Mouse (Mus musculus) hindbrain, embryonic 10.5 days (tissue): ENCODE results near the gene Igf1r. TPM values are rescaled to one million over a fixed set of nuclear protein-coding genes. Genes with fewer than 3 reads are reported as not detected.
A peak's percentile ranks its signal among the peaks of the same experiment; 100 is the strongest.

Source experiments
- DNase-seq: peaks from one replicate; pipeline ENCODE4 v3.0.0-alpha.2; 2017; ENCODE audit warnings: low spot score
- H3K27ac ChIP-seq: fragments of 300-500 bp; sonication (generic); 2 replicates; pipeline ENCODE4 v1.5.1; 2016; ENCODE audit warnings: mild to moderate bottlenecking, moderate library complexity
- H3K27me3 ChIP-seq: fragments of 300-500 bp; sonication (generic); 2 replicates; pipeline ENCODE4 v1.6.1; 2016; ENCODE audit warnings: mild to moderate bottlenecking; ENCODE audit not compliant: poor library complexity, insufficient read depth, severe bottlenecking
- H3K36me3 ChIP-seq: fragments of 300-500 bp; sonication (generic); 2 replicates; pipeline ENCODE4 v1.6.1; 2016; ENCODE audit warnings: mild to moderate bottlenecking, moderate library complexity
- H3K4me1 ChIP-seq: fragments of 300-500 bp; sonication (generic); replicated peaks from 2 replicates; pipeline ENCODE4 v1.6.1; 2016; ENCODE audit warnings: mild to moderate bottlenecking
- H3K4me3 ChIP-seq: fragments of 300-500 bp; sonication (generic); 2 replicates; pipeline ENCODE4 v1.5.1; 2016; ENCODE audit warnings: mild to moderate bottlenecking, moderate library complexity
- H3K9me3 ChIP-seq: fragments of 300-500 bp; sonication (generic); 2 replicates; pipeline ENCODE4 v1.6.1; 2016; ENCODE audit warnings: mild to moderate bottlenecking, moderate library complexity
- WGBS: fragments of 180-500 bp; shearing (Covaris S2); methylation state at CpG from one replicate; pipeline ENCODE4 v1.1.7; 2016; 5-methylcytosine and 5-hydroxymethylcytosine counted together
- polyA plus RNA-seq: library from polyadenylated mRNA; unstranded; fragments of >200 nt; fragmentation: Nextera tagmentation; extraction: Ambion mirVana; gene quantifications from 2 replicates; pipeline ENCODE4 v1.2.1, GENCODE M21; 2016

Igf1r gene
- polyA plus RNA-seq, 1 experiment from 2014 or later, result 24.9 TPM

- Histone ChIP-seq H3K4me1 (0 out of 2 replicates have a peak, but pooled peaks cover 2% of the 10 kb centered on the region), H3K27me3 (no peaks in the 10 kb centered on the region), H3K4me3 (no peak overlapping the region), H3K36me3 (0 out of 2 replicates have a peak, but pooled peaks cover 5% of the 10 kb centered on the region), H3K9me3 (no peaks in the 10 kb centered on the region), H3K27ac (no peak overlapping the region)
- WGBS, result 87% methylated on average over 4 of the region's 4 CpGs
- DNase-seq, result no peak
Measured at GRCm38 (mm10) chr7:68047152-68047551, 94.5 kb downstream of the Igf1r start.

DNA sequence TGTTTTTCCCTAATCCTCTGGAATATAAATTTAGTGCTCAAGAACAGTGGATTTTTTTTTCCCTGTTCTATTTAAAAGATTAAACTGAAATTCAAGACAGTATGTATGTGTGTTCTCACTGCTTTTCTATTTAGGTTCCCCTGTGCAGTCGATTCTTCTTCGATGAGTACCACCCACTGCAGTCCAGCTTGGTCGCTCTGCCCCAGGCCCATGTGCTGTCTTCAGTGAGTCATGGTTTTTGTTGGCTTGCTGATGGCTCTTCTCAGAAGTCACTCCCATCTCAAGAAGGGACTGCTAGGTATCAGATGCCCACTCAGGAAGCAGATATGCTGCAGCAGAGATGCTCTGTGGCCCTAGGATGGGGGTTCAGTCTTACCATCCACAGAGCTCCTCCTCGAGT, 95.9 kb downstream of the Igf1r start:
- H3K27ac ChIP-seq, result no peak overlapping the region
- no peak for DNase-seq
- H3K27me3 ChIP-seq, result no peaks in the 10 kb centered on the region
- H3K36me3 ChIP-seq, result 0 out of 2 replicates have a peak, but pooled peaks cover 5% of the 10 kb centered on the region
- WGBS, result 90% methylated on average over 4 of the region's 4 CpGs
- H3K9me3 ChIP-seq, result no peaks in the 10 kb centered on the region
- 0 out of 2 replicates have a peak, but pooled peaks cover 9% of the 10 kb centered on the region for H3K4me1 ChIP-seq
- no peak overlapping the region for H3K4me3 ChIP-seq

DNA sequence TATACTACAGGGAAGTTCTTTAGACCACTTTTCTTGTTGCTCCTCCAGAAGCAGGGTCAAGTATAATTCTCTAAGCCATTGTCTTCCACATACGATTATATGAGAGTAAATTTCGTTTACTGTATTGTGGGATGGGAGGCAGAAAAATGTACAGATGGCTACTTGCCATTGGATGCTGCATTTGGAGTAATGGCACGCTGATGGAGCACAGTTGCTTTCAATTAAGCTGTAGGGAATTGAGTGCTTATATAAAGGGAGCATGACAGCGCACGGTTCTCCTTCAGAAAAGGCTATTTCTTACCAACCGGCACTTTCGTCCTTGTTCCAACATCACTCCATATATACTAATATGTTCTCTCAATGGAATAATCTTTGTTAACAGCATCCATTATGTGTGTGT, 96.4 kb downstream of the Igf1r start:
- 0 out of 2 replicates have a peak, but pooled peaks cover 5% of the 10 kb centered on the region for H3K36me3 ChIP-seq
- 88% methylated on average over 7 of the region's 7 CpGs for WGBS
- H3K27me3 ChIP-seq, result no peaks in the 10 kb centered on the region
- H3K27ac ChIP-seq, result no peak overlapping the region
- 0 out of 2 replicates have a peak, but pooled peaks cover 12% of the 10 kb centered on the region for H3K4me1 ChIP-seq
- DNase-seq, result no peak
- no peaks in the 10 kb centered on the region for H3K9me3 ChIP-seq
- H3K4me3 ChIP-seq, result no peak overlapping the region

GRCm38 (mm10) chr7:68053002-68053624, 100.5 kb downstream of the Igf1r start:
- Histone ChIP-seq H3K27ac (no peak overlapping the region), H3K9me3 (no peaks in the 10 kb centered on the region), H3K4me3 (no peak overlapping the region), H3K4me1 (peaks cover 21% of the 10 kb centered on the region; the same call in 1 of the 2 replicates), H3K27me3 (no peaks in the 10 kb centered on the region), H3K36me3 (0 out of 2 replicates have a peak, but pooled peaks cover 5% of the 10 kb centered on the region)
- no peak for DNase-seq
- 88% methylated on average over 10 of the region's 10 CpGs for WGBS

- Histone ChIP-seq H3K27me3 (no peaks in the 10 kb centered on the region), H3K4me1 (peaks cover 21% of the 10 kb centered on the region; the same call in 1 of the 2 replicates), H3K4me3 (no peak overlapping the region), H3K9me3 (no peaks in the 10 kb centered on the region), H3K36me3 (no peaks in the 10 kb centered on the region), H3K27ac (no peak overlapping the region)
- DNase-seq, result no peak
- 55% methylated on average over 2 of the region's 2 CpGs for WGBS
Measured at GRCm38 (mm10) chr7:68054498-68054897, 101.9 kb downstream of the Igf1r start.

GRCm38 (mm10) chr7:68054956-68055355, 102.3 kb downstream of the Igf1r start:
- no peaks in the 10 kb centered on the region for H3K27me3 ChIP-seq

DNA sequence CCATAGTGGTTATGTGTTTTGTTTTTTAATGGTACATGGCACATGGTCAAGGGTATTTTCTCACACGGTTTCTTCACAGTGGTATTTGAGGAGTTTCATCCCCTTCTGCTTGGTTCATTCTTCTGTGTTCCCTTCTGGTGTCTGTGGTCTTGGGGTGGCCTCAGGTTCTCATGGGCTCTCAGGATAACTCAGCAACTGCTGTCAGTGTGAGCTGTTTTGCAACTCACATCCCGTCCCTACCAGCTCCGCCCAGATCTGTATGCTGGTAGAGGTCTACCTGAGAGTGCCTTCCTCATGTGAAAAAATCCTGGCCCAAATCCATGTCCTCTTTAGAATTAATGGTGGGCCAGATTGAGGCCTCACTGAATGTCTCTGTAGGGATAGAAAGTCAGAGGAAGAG, 104.4 kb downstream of the Igf1r start:
- Histone ChIP-seq H3K9me3 (no peaks in the 10 kb centered on the region), H3K36me3 (no peaks in the 10 kb centered on the region), H3K27ac (no peak overlapping the region), H3K4me3 (no peak overlapping the region), H3K4me1 (peaks cover 33% of the 10 kb centered on the region), H3K27me3 (no peaks in the 10 kb centered on the region)
- 90% methylated on average over 3 of the region's 3 CpGs for WGBS
- no peak for DNase-seq

More at GRCm38 (mm10) chr7:68054956-68055355, 102.3 kb downstream of the Igf1r start:
- H3K9me3 ChIP-seq, result no peaks in the 10 kb centered on the region
- no peak overlapping the region for H3K4me3 ChIP-seq
- H3K27ac ChIP-seq, result no peak overlapping the region
- H3K36me3 ChIP-seq, result no peaks in the 10 kb centered on the region
- DNase-seq, result no peak
- H3K4me1 ChIP-seq, result peaks cover 21% of the 10 kb centered on the region; the same call in 1 of the 2 replicates
- 84% methylated on average over 6 of the region's 6 CpGs for WGBS

DNA sequence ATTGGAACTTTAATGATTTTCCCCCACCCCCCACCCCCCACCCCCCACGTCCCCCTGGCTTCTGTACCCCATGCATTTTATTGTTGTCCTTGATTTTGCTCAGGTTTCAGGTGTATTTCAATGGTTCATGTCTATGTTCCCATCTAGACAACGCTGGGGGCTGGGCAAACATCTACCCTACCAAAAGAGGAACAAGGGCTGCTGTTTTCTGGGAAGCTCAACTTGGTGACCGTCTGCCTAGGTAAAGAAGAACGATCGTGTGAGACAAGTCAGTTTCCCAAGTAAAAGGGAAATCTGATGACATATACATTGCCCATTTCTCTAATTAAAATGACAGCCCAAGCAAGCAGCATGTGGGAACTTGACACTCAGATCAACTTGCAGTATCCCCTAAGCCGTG, 107.1 kb downstream of the Igf1r start:
- Histone ChIP-seq H3K27me3 (no peaks in the 10 kb centered on the region), H3K9me3 (no peaks in the 10 kb centered on the region), H3K27ac (no peak overlapping the region), H3K36me3 (no peaks in the 10 kb centered on the region), H3K4me3 (no peak overlapping the region), H3K4me1 (peaks cover 46% of the 10 kb centered on the region)
- no peak for DNase-seq
- WGBS, result 92% methylated on average over 6 of the region's 6 CpGs

GRCm38 (mm10) chr7:68061434-68061833, 108.8 kb downstream of the Igf1r start:
- H3K4me1 ChIP-seq, result peaks cover 52% of the 10 kb centered on the region

DNA sequence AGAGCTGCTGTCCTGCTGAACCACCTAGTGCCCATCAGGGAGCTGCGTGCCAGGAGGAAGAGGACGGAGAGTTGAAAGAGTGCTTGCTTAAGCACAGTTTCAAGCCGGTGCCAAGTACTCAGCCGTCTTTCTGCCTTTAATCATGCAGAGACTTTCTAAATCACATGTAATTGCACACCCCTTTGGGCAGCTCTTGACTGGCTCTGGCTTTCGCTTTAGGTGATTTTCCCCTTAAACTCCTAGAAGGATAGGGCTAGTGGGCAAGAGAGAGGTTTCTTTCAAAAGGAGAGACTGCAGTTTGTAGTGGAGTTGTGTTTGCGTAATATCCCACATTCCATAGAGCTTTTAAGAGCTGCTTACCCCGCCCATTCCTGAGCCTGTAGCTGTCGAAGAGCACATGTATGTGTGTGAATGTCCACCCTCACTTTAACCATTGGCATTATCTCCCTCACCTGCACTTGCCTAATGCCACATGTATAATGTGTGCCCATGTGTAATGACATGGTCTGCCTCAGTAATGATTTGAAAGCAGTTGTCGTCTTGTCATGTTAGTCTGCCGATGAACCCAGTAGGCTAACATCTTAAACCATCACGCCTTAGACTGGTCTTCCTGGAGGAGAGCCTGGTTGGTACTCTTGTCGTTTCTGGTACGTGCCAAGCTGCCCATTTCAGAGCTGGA, 109.7 kb downstream of the Igf1r start:
- peak overlapping the region; percentile 8; the same call in 1 of the 2 replicates for H3K27ac ChIP-seq

More at GRCm38 (mm10) chr7:68061434-68061833, 108.8 kb downstream of the Igf1r start:
- no peaks in the 10 kb centered on the region for H3K27me3 ChIP-seq
- no peak overlapping the region for H3K27ac ChIP-seq
- H3K4me3 ChIP-seq, result no peak overlapping the region
- no peaks in the 10 kb centered on the region for H3K36me3 ChIP-seq
- DNase-seq, result no peak
- H3K9me3 ChIP-seq, result no peaks in the 10 kb centered on the region
- whole genome bisulfite sequencing, result 83% methylated on average over 9 of the region's 9 CpGs

GRCm38 (mm10) chr7:68062849-68063208, 110.2 kb downstream of the Igf1r start:
- H3K27me3 ChIP-seq, result no peaks in the 10 kb centered on the region
- WGBS, result 37% methylated on average over 5 of the region's 5 CpGs
- H3K4me1 ChIP-seq, result peaks cover 48% of the 10 kb centered on the region
- 0 out of 2 replicates have a peak overlapping the region, but pooled peaks have one; percentile 59 for H3K27ac ChIP-seq
- no peaks in the 10 kb centered on the region for H3K9me3 ChIP-seq
- no peak for DNase-seq
- 0 out of 2 replicates have a peak, but pooled peaks cover 3% of the 10 kb centered on the region for H3K36me3 ChIP-seq
- no peak overlapping the region for H3K4me3 ChIP-seq

More for the DNA sequence above, 109.7 kb downstream of the Igf1r start:
- 75% methylated on average over 13 of the region's 13 CpGs for WGBS
- no peaks in the 10 kb centered on the region for H3K27me3 ChIP-seq
- no peak for DNase-seq
- no peaks in the 10 kb centered on the region for H3K9me3 ChIP-seq
- H3K36me3 ChIP-seq, result no peaks in the 10 kb centered on the region
- H3K4me1 ChIP-seq, result peaks cover 52% of the 10 kb centered on the region
- H3K4me3 ChIP-seq, result no peak overlapping the region

- WGBS, result 86% methylated on average over 9 of the region's 9 CpGs
- H3K9me3 ChIP-seq, result no peaks in the 10 kb centered on the region
- no peak overlapping the region for H3K4me3 ChIP-seq
Measured at GRCm38 (mm10) chr7:68063711-68064110, 111.1 kb downstream of the Igf1r start.

GRCm38 (mm10) chr7:68064120-68064519, 111.5 kb downstream of the Igf1r start:
- Histone ChIP-seq H3K27me3 (no peaks in the 10 kb centered on the region), H3K9me3 (no peaks in the 10 kb centered on the region), H3K4me3 (no peak overlapping the region), H3K27ac (0 out of 2 replicates have a peak overlapping the region, but pooled peaks have one; percentile 30), H3K36me3 (0 out of 2 replicates have a peak, but pooled peaks cover 3% of the 10 kb centered on the region), H3K4me1 (peaks cover 45% of the 10 kb centered on the region)
- 94% methylated on average over 8 of the region's 8 CpGs for WGBS
- DNase-seq, result no peak

More at GRCm38 (mm10) chr7:68063711-68064110, 111.1 kb downstream of the Igf1r start:
- Histone ChIP-seq H3K4me1 (peaks cover 45% of the 10 kb centered on the region), H3K27me3 (no peaks in the 10 kb centered on the region), H3K27ac (0 out of 2 replicates have a peak overlapping the region, but pooled peaks have one; percentile 19), H3K36me3 (0 out of 2 replicates have a peak, but pooled peaks cover 3% of the 10 kb centered on the region)
- DNase-seq, result no peak
